Mouse (Mus musculus) cerebellum, adult 9-10 months (tissue): ENCODE data around the gene Sox21.

Experiments used
- DNase-seq: peaks from one replicate; pipeline ENCODE4 v3.0.0; 2022

Gene Sox21

GRCm38 (mm10) chr14:118236886-118237289 lies at the start of gene Sox21:
TSS of gene Sox21 (minus strand) at chr14:118237030.
- peak; percentile 11 for DNase-seq

- no peak for DNase-seq
Observed at GRCm38 (mm10) chr14:118286096-118286495, 49.3 kb upstream of the Sox21 start.

GRCm38 (mm10) chr14:118282917-118283316 lies 46.1 kb upstream of the Sox21 start:
- no peak for DNase-seq

GRCm38 (mm10) chr14:118282272-118282671 lies 45.4 kb upstream of the Sox21 start:
- DNase-seq, result no peak

- DNase-seq, result no peak
Observed at GRCm38 (mm10) chr14:118277704-118278498, 41.1 kb upstream of the Sox21 start.

- DNase-seq, result no peak
Observed at GRCm38 (mm10) chr14:118272594-118273555, 36.0 kb upstream of the Sox21 start.

GRCm38 (mm10) chr14:118268849-118269248 lies 32.0 kb upstream of the Sox21 start:
- DNase-seq, result no peak

GRCm38 (mm10) chr14:118266660-118267059 lies 29.8 kb upstream of the Sox21 start, which contains the start of gene Gm9376:
TSS of gene Gm9376 (plus strand) at chr14:118266960.
- DNase-seq, result no peak

GRCm38 (mm10) chr14:118253381-118253780 lies 16.6 kb upstream of the Sox21 start:
- no peak for DNase-seq

GRCm38 (mm10) chr14:118241416-118241815 lies 4.6 kb upstream of the Sox21 start:
- no peak for DNase-seq

GRCm38 (mm10) chr14:118239351-118239750 lies 2.5 kb upstream of the Sox21 start:
- no peak for DNase-seq

- no peak for DNase-seq
Observed at GRCm38 (mm10) chr14:118237786-118238185, 956 bp upstream of the Sox21 start.

- no peak for DNase-seq
Observed at GRCm38 (mm10) chr14:118235973-118236885, 601 bp downstream of the Sox21 start.

GRCm38 (mm10) chr14:118235361-118235972 lies 1.4 kb downstream of the Sox21 start:
- no peak for DNase-seq

- DNase-seq, result no peak
Observed at GRCm38 (mm10) chr14:118234541-118235210, 2.2 kb downstream of the Sox21 start.

- no peak for DNase-seq
Observed at GRCm38 (mm10) chr14:118233786-118234540, 2.9 kb downstream of the Sox21 start.

- DNase-seq, result no peak
Observed at GRCm38 (mm10) chr14:118232381-118232970, 4.4 kb downstream of the Sox21 start.

GRCm38 (mm10) chr14:118226471-118227155 lies 10.2 kb downstream of the Sox21 start:
- DNase-seq, result no peak

- no peak for DNase-seq
Observed at GRCm38 (mm10) chr14:118225911-118226310, 10.9 kb downstream of the Sox21 start.
